In the genomic region with DNA sequence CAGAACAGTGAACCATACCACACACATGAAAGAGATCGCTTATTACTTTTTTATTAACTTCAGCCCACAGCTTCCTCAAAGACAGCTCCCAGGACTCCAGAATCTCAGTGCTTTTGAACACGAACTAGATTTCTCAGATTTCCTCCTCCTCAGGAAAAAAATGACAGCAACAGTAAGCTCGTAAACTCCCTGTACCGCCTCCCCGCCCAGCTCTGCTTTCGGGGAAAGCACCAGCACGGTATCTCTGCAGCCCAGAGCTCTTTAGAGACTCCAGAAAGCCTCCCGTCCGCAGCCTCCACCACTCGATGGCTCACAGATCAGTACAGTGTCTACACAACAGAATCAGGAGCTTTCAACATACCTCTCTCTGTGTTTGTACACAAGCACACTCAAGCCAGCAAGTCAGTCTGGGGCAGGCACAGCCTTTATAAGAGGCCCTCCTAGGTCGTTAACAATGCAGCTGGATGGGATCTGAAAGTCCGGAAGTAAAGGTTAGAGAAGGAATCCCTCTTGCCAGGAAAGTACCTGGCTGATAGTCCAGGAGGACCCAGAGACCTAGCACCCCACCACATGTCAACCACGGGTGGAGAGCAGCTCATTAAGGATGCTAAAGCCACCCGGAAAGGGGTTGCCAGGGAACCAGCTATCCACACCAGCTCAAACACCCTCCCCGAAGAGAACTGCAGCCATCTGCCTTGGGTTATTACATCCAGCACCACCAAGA, we compare ENCODE assay signal across 12 mouse cellular contexts.
DNase-seq lines count a peak whose midpoint lies in the region; ATAC-seq lines count a peak whose summit lies in the region.
"Had no signal": no experiment of that assay in that cellular context is flagged by ENCODE, and none has a peak within 500 bp of the region (broad histone marks: within the 10 kb centered on the region; RNA-seq: fewer than 3 reads in every experiment).

No protein-coding gene starts in this region.

- H3K9me3 ChIP-seq in kidney, embryonic 14.5 days (ENCODE audit: control insufficient read depth, low read length) = peaks cover 6% of the 10 kb centered on the region
- H3K9me3 ChIP-seq in limb, embryonic 10.5 days (replicated peaks) = no peaks in the 10 kb centered on the region; the same call in 1 of the 2 replicates
- H3K9me3 ChIP-seq: liver, embryonic 13.5 days had no signal

- ATAC-seq in kidney, embryonic 14.5 days (ENCODE audit: low FRiP score, low TSS enrichment) = peak; percentile 20; the same call in 1 of the 2 replicates
- peak; percentile 37 for ATAC-seq in CD4-positive, CD25-positive, alpha-beta regulatory T cell, adult 4 months
- peak; percentile 28 for ATAC-seq in activated CD4-positive, CD25-positive, alpha-beta regulatory T cell, adult 4 months
- ATAC-seq in megakaryocyte progenitor cell, adult 5-6 weeks (replicated peaks; ENCODE audit: poor library complexity) = no peak
- ATAC-seq: forebrain, embryonic 14.5 days had no signal

- H3K4me2 ChIP-seq in kidney, embryonic 14.5 days (replicated peaks; ENCODE audit: low read depth, low read length) = peak overlapping the region; percentile 9; the same call in 1 of the 2 replicates
- H3K4me2 ChIP-seq: heart, embryonic 12.5 days; liver, embryonic 13.5 days had no signal

- 13% methylated on average over 15 of the region's 15 CpGs for WGBS in kidney, embryonic 14.5 days
- WGBS in limb, embryonic 10.5 days = 56% methylated on average over 15 of the region's 15 CpGs

- H3K27me3 ChIP-seq in kidney, embryonic 14.5 days (ENCODE audit: control insufficient read depth, insufficient read depth, low read length) = no peaks in the 10 kb centered on the region
- H3K27me3 ChIP-seq in limb, embryonic 10.5 days (ENCODE audit: low read depth, poor library complexity, severe bottlenecking) = no peaks in the 10 kb centered on the region
- H3K27me3 ChIP-seq: heart, embryonic 12.5 days; liver, embryonic 13.5 days had no signal

- no peak for DNase-seq in kidney, adult 18-20 months
- peak; percentile 43 for DNase-seq in limb, embryonic 10.5 days (ENCODE audit: low spot score)
- no peak for DNase-seq in Muller cell, postnatal 12 days (ENCODE audit: inconsistent ontology term)
- no peak for DNase-seq in c-Kit-positive CD71-positive TER-119-positive erythroid progenitor cells, embryonic 14.5 days (ENCODE audit: low spot score)
- DNase-seq: liver, embryonic 13.5 days had no signal

- peak overlapping the region; percentile 73 for H3K27ac ChIP-seq in kidney, embryonic 14.5 days (ENCODE audit: low read depth, low read length)
- H3K27ac ChIP-seq in limb, embryonic 10.5 days = peak overlapping the region; percentile 74
- H3K27ac ChIP-seq: liver, embryonic 13.5 days had no signal

- H3K36me3 ChIP-seq in kidney, embryonic 14.5 days (ENCODE audit: control insufficient read depth, insufficient read depth, low read length) = no peaks in the 10 kb centered on the region
- H3K36me3 ChIP-seq in limb, embryonic 10.5 days = no peaks in the 10 kb centered on the region
- H3K36me3 ChIP-seq: heart, embryonic 12.5 days had no signal

- H3K9ac ChIP-seq in kidney, embryonic 14.5 days (ENCODE audit: low read depth, low read length) = no peak overlapping the region
- H3K9ac ChIP-seq: heart, embryonic 12.5 days; liver, embryonic 13.5 days had no signal

- peaks cover 7% of the 10 kb centered on the region for H3K4me1 ChIP-seq in kidney, embryonic 14.5 days (ENCODE audit: control insufficient read depth, insufficient read depth, low read length)
- peaks cover 52% of the 10 kb centered on the region for H3K4me1 ChIP-seq in limb, embryonic 10.5 days

- no peak overlapping the region for H3K4me3 ChIP-seq in kidney, embryonic 14.5 days (ENCODE audit: low read length)
- H3K4me3 ChIP-seq in limb, embryonic 10.5 days = no peak overlapping the region
- H3K4me3 ChIP-seq: heart, embryonic 12.5 days; liver, embryonic 13.5 days; megakaryocyte, embryonic 14.5 days had no signal
